Mouse (Mus musculus) spleen, postnatal 10 days (tissue): ENCODE measurements around the gene Dnah8.

ENCODE experiments used
- DNase-seq, 2 experiments: peaks; one replicate each; pipeline ENCODE4 v3.0.0; 2021 to 2022; ENCODE audit warnings: low spot score in 2 of 2

Gene Dnah8

GRCm38 (mm10) chr17:30749391-30749790 is 125.2 kb downstream of the Dnah8 start:
- no peak for DNase-seq

- DNase-seq = no peak
Observed at GRCm38 (mm10) chr17:30750269-30750668, 126.1 kb downstream of the Dnah8 start.

GRCm38 (mm10) chr17:30752370-30752818 is 128.2 kb downstream of the Dnah8 start:
- DNase-seq = no peak

GRCm38 (mm10) chr17:30753201-30753600 is 129.0 kb downstream of the Dnah8 start:
- no peak for DNase-seq

- DNase-seq = no peak
Observed at GRCm38 (mm10) chr17:30756771-30757170, 132.6 kb downstream of the Dnah8 start.

- DNase-seq = no peak
Observed at GRCm38 (mm10) chr17:30760307-30760706, 136.2 kb downstream of the Dnah8 start.

GRCm38 (mm10) chr17:30764276-30764675 is 140.1 kb downstream of the Dnah8 start:
- no peak for DNase-seq

GRCm38 (mm10) chr17:30774416-30774815 is 150.3 kb downstream of the Dnah8 start:
- DNase-seq = no peak

GRCm38 (mm10) chr17:30775096-30775495 is 150.9 kb downstream of the Dnah8 start:
- DNase-seq = no peak

GRCm38 (mm10) chr17:30781046-30781445 is 156.9 kb downstream of the Dnah8 start:
- DNase-seq = no peak

GRCm38 (mm10) chr17:30782286-30782685 is 158.1 kb downstream of the Dnah8 start:
- no peak for DNase-seq

GRCm38 (mm10) chr17:30788361-30788760 is 164.2 kb downstream of the Dnah8 start:
- no peak for DNase-seq

- no peak for DNase-seq
Observed at GRCm38 (mm10) chr17:30790816-30791215, 166.7 kb downstream of the Dnah8 start.

GRCm38 (mm10) chr17:30792396-30792795 is 168.2 kb downstream of the Dnah8 start:
- no peak for DNase-seq

- no peak for DNase-seq
Observed at GRCm38 (mm10) chr17:30796616-30797015, 172.5 kb downstream of the Dnah8 start.

GRCm38 (mm10) chr17:30800261-30800985 is 176.3 kb downstream of the Dnah8 start:
- no peak for DNase-seq

GRCm38 (mm10) chr17:30803668-30804067 is 179.5 kb downstream of the Dnah8 start:
- DNase-seq = no peak

- DNase-seq = no peak
Observed at GRCm38 (mm10) chr17:30804955-30805354, 180.8 kb downstream of the Dnah8 start.

GRCm38 (mm10) chr17:30805511-30806059 is 181.4 kb downstream of the Dnah8 start:
- no peak for DNase-seq

- DNase-seq = no peak
Observed at GRCm38 (mm10) chr17:30808866-30809660, 184.9 kb downstream of the Dnah8 start.

- DNase-seq = no peak
Observed at GRCm38 (mm10) chr17:30809926-30810660, 185.9 kb downstream of the Dnah8 start.

- DNase-seq = no peak
Observed at GRCm38 (mm10) chr17:30818543-30818942, 194.4 kb downstream of the Dnah8 start.
